Mouse (Mus musculus) kidney, adult 11 months (tissue): ENCODE results near the gene Rnf43.

Experiments
- DNase-seq: peaks from one replicate; pipeline ENCODE4 v3.0.0; 2022

The Rnf43 gene

GRCm38 (mm10) chr11:87748132-87749119, 85.9 kb downstream of the Rnf43 start:
- no peak for DNase-seq

GRCm38 (mm10) chr11:87749192-87750042, 86.9 kb downstream of the Rnf43 start:
- peak; percentile 40 for DNase-seq

GRCm38 (mm10) chr11:87750043-87750421, 87.5 kb downstream of the Rnf43 start:
- no peak for DNase-seq

GRCm38 (mm10) chr11:87750521-87750920, 88.0 kb downstream of the Rnf43 start:
- DNase-seq: no peak

- no peak for DNase-seq
These were observed 88.5 kb downstream of the Rnf43 start for GRCm38 (mm10) chr11:87751031-87751430.

GRCm38 (mm10) chr11:87751491-87751966, 89.0 kb downstream of the Rnf43 start:
- DNase-seq: no peak

- no peak for DNase-seq
These were observed 89.8 kb downstream of the Rnf43 start for GRCm38 (mm10) chr11:87752307-87752706.

GRCm38 (mm10) chr11:87753255-87753654, 90.7 kb downstream of the Rnf43 start:
- DNase-seq: no peak

- DNase-seq: no peak
These were observed 91.5 kb downstream of the Rnf43 start for GRCm38 (mm10) chr11:87753891-87754501.

- DNase-seq: no peak
These were observed 92.1 kb downstream of the Rnf43 start for GRCm38 (mm10) chr11:87754603-87755002.

- peak; percentile 20 for DNase-seq
These were observed 93.0 kb downstream of the Rnf43 start for GRCm38 (mm10) chr11:87755360-87756017.

GRCm38 (mm10) chr11:87756251-87756820, 93.8 kb downstream of the Rnf43 start:
- no peak for DNase-seq

GRCm38 (mm10) chr11:87757001-87757954, 94.8 kb downstream of the Rnf43 start:
- DNase-seq: no peak

GRCm38 (mm10) chr11:87758161-87758911, 95.8 kb downstream of the Rnf43 start:
- no peak for DNase-seq

GRCm38 (mm10) chr11:87758957-87759608, 96.6 kb downstream of the Rnf43 start:
- no peak for DNase-seq

- no peak for DNase-seq
These were observed 97.1 kb downstream of the Rnf43 start for GRCm38 (mm10) chr11:87759609-87760005.

- DNase-seq: no peak
These were observed 98.0 kb downstream of the Rnf43 start, which contains the start of gene Tspoap1 for GRCm38 (mm10) chr11:87760301-87761081. Gene Tspoap1 (plus strand): TSS chr11:87760541.

GRCm38 (mm10) chr11:87761181-87761721, 98.7 kb downstream of the Rnf43 start:
- DNase-seq: no peak
